Mouse (Mus musculus) liver, postnatal 0 days (tissue): ENCODE measurements around the gene Ttc3. TPM values are rescaled to one million over a fixed set of nuclear protein-coding genes. Genes with fewer than 3 reads are reported as not detected.

ENCODE experiments used
- ATAC-seq: fragments of 200-750 bp; cut with Nextera tagmentation; 2 replicates; pipeline ENCODE4 v1.8.0; 2017; ENCODE audit warnings: mild to moderate bottlenecking, moderate library complexity
- DNase-seq: peaks from one replicate; pipeline ENCODE4 v3.0.0-alpha.2; 2016
- H3K27ac ChIP-seq: fragments of 300-500 bp; sonication (generic); 2 replicates; pipeline ENCODE4 v1.5.1; 2014; ENCODE audit warnings: antibody characterized with exemption, moderate library complexity, mild to moderate bottlenecking, low read depth
- H3K27me3 ChIP-seq: fragments of 300-500 bp; sonication (generic); 2 replicates; pipeline ENCODE4 v1.6.1; 2014; ENCODE audit warnings: low read length, control low read depth, mixed read lengths; ENCODE audit not compliant: insufficient read depth
- H3K36me3 ChIP-seq: fragments of 300-500 bp; sonication (generic); replicated peaks from 2 replicates; pipeline ENCODE4 v1.6.1; 2014; ENCODE audit warnings: mild to moderate bottlenecking, control low read depth, low read length, moderate library complexity, mixed read lengths; ENCODE audit not compliant: insufficient read depth
- H3K4me1 ChIP-seq: fragments of 300-500 bp; sonication (generic); 2 replicates; pipeline ENCODE4 v1.6.1; 2014; ENCODE audit warnings: antibody characterized with exemption, mild to moderate bottlenecking, control low read depth; ENCODE audit not compliant: insufficient read depth
- H3K4me2 ChIP-seq: fragments of 300-500 bp; sonication (generic); 2 replicates; pipeline ENCODE4 v1.6.1; 2014; ENCODE audit warnings: low read depth, mild to moderate bottlenecking, low read length, moderate library complexity, mixed read lengths
- H3K4me3 ChIP-seq: fragments of 300-500 bp; sonication (generic); 2 replicates; pipeline ENCODE4 v1.5.1; 2014; ENCODE audit warnings: low read depth, low read length
- H3K9ac ChIP-seq: fragments of 300-500 bp; sonication (generic); replicated peaks from 2 replicates; pipeline ENCODE4 v1.6.1; 2014; ENCODE audit warnings: mild to moderate bottlenecking, moderate library complexity
- H3K9me3 ChIP-seq: fragments of 300-500 bp; sonication (generic); 2 replicates; pipeline ENCODE4 v1.6.1; 2016; ENCODE audit warnings: mild to moderate bottlenecking, control low read depth, low read length, mixed read lengths
- CTCF ChIP-seq: sonication (generic); IDR thresholded peaks from 2 replicates; pipeline ENCODE4 v1.5.1; 2016; ENCODE audit warnings: antibody characterized with exemption, low read depth
- EP300 ChIP-seq: IDR thresholded peaks from 2 replicates; pipeline ENCODE4 v1.6.1; 2016; ENCODE audit warnings: antibody characterized with exemption, low read depth, mild to moderate bottlenecking
- WGBS: fragments of 180-500 bp; shearing (Covaris S2); extraction: QIAGEN DNeasy Blood & Tissue Kit; methylation state at CpG from one replicate; pipeline ENCODE4 v1.1.7; 2014; ENCODE audit not compliant: insufficient replicate concordance; 5-methylcytosine and 5-hydroxymethylcytosine counted together
- polyA plus RNA-seq: library from polyadenylated mRNA; unstranded; fragments of >200 nt; fragmentation: Nextera tagmentation; extraction: Ambion mirVana; gene quantifications from 2 replicates; pipeline ENCODE4 v1.2.1, GENCODE M21; 2015

Gene Ttc3
- polyA plus RNA-seq, 1 experiment from 2014 or later = 17.4 TPM

DNA sequence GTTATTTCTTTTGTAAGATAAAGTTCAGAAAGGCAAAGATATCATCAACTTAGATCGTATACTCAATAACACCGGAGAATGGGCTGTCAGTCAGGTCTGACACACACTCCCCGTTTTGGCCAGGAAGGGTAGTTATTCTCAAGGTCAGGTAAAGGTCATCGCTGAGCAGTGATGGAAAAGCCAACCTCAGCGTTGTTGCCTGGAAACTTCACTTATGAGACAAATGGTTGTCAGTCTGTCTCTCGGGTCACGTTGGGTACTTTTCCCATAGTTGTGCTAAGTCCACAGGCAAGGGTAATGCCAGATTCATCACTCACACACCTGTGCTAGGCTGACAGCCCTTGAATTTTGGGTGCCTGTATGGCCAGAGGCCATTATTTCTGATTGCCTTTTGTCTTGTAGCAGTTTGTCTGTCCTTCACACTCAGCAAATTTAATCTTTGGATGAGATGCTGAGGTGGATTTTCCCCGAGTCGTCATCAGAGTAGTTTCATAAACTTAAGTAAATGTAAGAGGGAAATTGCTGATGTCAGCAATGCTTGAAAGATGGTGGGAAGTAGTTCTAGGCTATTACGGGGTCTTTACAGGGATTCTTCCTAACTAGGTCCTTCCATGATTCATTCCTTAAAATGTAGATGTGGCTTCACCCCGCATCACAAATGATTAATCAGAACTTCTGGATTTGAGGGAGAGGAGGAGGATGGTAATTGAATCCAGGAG lies 13.5 kb upstream of the Ttc3 start:
- WGBS = 69% methylated on average over 11 of the region's 11 CpGs
- no peaks in the 10 kb centered on the region for H3K4me1 ChIP-seq
- H3K36me3 ChIP-seq = no peaks in the 10 kb centered on the region
- H3K9me3 ChIP-seq = no peaks in the 10 kb centered on the region
- H3K4me3 ChIP-seq = no peak overlapping the region
- no peak overlapping the region for H3K27ac ChIP-seq
- no peaks in the 10 kb centered on the region for H3K27me3 ChIP-seq
- TF ChIP-seq EP300 (no peak), CTCF (no peak)
- DNase-seq (no peak), ATAC-seq (no peak)
- no peak overlapping the region for H3K4me2 ChIP-seq
- H3K9ac ChIP-seq = no peak overlapping the region

DNA sequence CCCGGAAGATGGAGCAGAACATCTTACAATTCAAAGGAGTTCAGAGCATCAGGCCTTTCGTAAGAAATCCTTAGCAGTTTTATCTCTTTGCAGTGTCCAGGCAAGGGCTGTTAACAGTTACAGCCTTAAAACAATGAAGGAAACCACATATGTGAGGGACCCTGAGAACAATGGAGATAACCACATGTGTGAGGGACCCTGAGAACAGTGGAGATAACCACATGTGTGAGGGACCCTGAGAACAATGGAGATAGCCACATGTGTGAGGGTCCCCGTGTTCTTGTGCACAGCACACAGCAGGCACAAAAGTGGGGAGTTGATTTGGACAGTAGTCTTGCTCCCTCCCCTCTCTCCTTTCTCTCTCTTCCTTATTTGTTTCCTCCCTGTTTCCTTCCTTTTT lies 12.3 kb upstream of the Ttc3 start:
- no peaks in the 10 kb centered on the region for H3K27me3 ChIP-seq
- DNase-seq (no peak), ATAC-seq (peak; percentile 35; the same call in 1 of the 2 replicates)
- no peak overlapping the region for H3K4me2 ChIP-seq
- no peak for TF ChIP-seq EP300
- TF ChIP-seq CTCF = no peak
- no peak overlapping the region for H3K27ac ChIP-seq
- no peak overlapping the region for H3K9ac ChIP-seq
- 44% methylated on average over 3 of the region's 3 CpGs for WGBS
- H3K4me1 ChIP-seq = no peaks in the 10 kb centered on the region
- H3K36me3 ChIP-seq = no peaks in the 10 kb centered on the region
- no peak overlapping the region for H3K4me3 ChIP-seq
- no peaks in the 10 kb centered on the region for H3K9me3 ChIP-seq

DNA sequence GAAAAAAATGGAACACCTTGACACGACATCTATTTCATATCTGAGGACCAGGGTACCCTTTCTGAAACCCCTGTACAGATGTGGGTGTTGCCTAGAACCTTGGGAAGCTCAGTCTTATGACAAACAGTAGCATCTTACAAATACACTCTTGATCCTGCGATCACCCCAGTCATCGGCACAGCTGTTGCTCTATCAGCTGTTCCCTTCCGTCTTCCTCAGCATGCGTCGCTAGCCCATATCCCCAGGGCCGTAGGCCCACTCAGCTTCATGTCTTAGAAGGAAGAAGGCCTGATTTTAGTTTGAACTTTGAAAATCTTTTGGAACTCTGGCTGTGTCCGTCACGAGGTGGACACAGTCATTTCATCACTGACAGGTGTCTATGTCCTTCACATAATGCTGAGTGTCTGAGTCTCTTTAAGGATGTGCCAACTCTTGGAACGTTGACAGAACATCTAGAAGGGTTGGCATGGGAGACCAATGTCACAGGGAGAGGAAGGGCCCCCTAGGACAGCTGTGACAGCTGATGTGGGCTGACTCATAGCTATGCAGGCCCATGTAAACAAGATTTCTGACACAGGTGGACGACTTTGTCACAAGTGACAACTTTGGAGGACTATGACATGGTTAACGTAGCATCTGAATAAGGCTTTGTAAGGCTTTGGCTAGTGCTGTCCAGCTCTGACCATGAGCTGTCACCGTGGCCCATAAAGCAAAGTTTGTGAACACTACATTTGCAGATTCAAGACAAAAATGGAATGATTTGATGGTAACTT lies 9.7 kb upstream of the Ttc3 start:
- no peaks in the 10 kb centered on the region for H3K4me1 ChIP-seq
- TF ChIP-seq CTCF = no peak
- TF ChIP-seq EP300 = no peak
- ATAC-seq (no peak), DNase-seq (no peak)
- no peaks in the 10 kb centered on the region for H3K36me3 ChIP-seq
- H3K9ac ChIP-seq = no peak overlapping the region
- no peaks in the 10 kb centered on the region for H3K9me3 ChIP-seq
- WGBS = 80% methylated on average over 13 of the region's 13 CpGs
- H3K4me2 ChIP-seq = no peak overlapping the region
- H3K27ac ChIP-seq = no peak overlapping the region
- no peaks in the 10 kb centered on the region for H3K27me3 ChIP-seq
- H3K4me3 ChIP-seq = no peak overlapping the region

DNA sequence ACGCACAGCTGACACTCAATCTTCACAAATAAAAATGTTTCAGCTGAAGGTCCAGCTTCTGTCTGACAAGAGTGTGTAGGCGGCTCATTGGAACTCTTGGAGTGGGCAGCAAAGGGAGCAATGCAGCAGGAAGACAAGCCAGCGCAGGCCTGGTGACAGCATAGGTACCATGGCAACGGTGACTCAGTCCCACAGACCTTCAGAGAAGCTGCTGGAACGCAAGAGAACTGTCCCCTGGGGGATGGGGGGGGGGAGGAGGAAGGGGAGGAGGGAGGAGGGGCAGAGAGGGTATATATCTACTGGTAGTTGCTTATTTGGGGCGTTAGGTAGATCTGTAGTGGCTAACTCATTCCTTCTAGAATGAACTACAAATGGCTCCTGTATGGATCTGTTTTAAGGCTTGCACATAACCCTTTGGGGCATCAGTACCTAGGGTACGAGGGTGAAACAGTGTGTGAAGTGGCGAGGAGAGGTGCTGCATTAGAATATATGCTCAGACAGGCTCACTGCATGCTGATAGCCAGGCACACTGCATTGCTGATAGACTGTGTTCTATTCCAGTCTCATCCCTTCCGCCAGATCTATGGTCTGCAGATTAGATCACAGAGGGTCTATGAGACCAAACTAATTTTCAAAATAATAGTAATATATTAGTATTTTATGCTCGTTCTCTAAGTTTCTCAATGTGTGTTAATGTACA lies 8.1 kb upstream of the Ttc3 start:
- 48% methylated on average over 10 of the region's 10 CpGs for WGBS
- H3K4me3 ChIP-seq = no peak overlapping the region
- H3K36me3 ChIP-seq = no peaks in the 10 kb centered on the region
- no peak overlapping the region for H3K4me2 ChIP-seq
- TF ChIP-seq EP300 = no peak
- TF ChIP-seq CTCF = no peak
- no peaks in the 10 kb centered on the region for H3K4me1 ChIP-seq
- no peaks in the 10 kb centered on the region for H3K27me3 ChIP-seq
- ATAC-seq = no peak
- peak; percentile 24 for DNase-seq
- no peaks in the 10 kb centered on the region for H3K9me3 ChIP-seq
- H3K27ac ChIP-seq = no peak overlapping the region
- H3K9ac ChIP-seq = no peak overlapping the region

DNA sequence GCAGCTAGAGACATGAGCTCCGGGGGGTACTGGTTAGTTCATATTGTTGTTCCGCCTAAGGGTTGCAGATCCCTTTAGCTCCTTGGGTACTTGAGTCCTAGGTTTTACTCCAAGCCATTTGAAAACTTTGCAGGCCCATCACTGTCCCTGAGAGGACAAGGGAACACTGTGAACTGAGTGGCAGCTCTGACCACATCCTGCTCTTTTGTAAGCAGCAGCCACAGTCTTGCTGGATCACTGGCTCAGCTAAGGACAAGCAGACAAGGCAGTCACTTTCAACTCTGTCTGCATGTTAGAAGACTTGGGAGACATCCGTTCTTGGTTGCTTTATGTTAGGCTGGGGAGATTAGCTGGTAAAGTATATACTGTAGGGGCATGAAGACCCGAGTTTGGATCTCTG lies 6.6 kb upstream of the Ttc3 start:
- no peak overlapping the region for H3K4me3 ChIP-seq
- WGBS = 75% methylated on average over 4 of the region's 4 CpGs
- H3K9me3 ChIP-seq = no peaks in the 10 kb centered on the region
- DNase-seq = no peak
- H3K27ac ChIP-seq = no peak overlapping the region
- ATAC-seq = no peak
- H3K4me1 ChIP-seq = 0 out of 2 replicates have a peak, but pooled peaks cover 2% of the 10 kb centered on the region
- H3K36me3 ChIP-seq = no peaks in the 10 kb centered on the region
- no peak overlapping the region; the same call in 1 of the 2 replicates for H3K9ac ChIP-seq
- TF ChIP-seq EP300 (no peak), CTCF (no peak)
- H3K27me3 ChIP-seq = no peaks in the 10 kb centered on the region
- no peak overlapping the region for H3K4me2 ChIP-seq

DNA sequence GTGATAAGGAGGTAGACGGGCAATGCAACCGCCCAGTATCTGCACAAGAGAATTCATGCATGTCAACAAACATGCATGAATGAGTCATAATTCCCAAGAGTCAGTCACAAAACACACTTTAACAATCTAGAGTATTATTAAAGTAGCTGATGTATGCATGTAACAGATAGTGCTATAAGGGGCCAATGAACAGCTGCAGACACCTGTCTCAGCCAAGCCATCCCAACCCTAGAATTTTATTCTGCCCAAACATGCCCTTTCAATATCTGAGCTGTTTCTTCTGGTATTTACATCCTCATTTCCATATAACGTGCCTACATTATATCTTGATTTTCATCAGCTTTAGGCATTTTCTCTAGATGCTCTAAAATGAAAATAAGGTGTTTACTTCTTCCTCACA lies 5.0 kb upstream of the Ttc3 start:
- no peaks in the 10 kb centered on the region for H3K36me3 ChIP-seq
- DNase-seq = no peak
- H3K27ac ChIP-seq = no peak overlapping the region
- H3K4me1 ChIP-seq = peaks cover 11% of the 10 kb centered on the region
- H3K9me3 ChIP-seq = no peaks in the 10 kb centered on the region
- H3K27me3 ChIP-seq = no peaks in the 10 kb centered on the region
- 68% methylated on average over 3 of the region's 3 CpGs for WGBS
- H3K4me3 ChIP-seq = no peak overlapping the region
- H3K4me2 ChIP-seq = no peak overlapping the region
- ATAC-seq = no peak
- no peak overlapping the region for H3K9ac ChIP-seq
- TF ChIP-seq EP300 (no peak), CTCF (no peak)
